Mouse (Mus musculus) brain, embryonic 14.5 days (tissue): Measurements from ENCODE around the gene Slc25a41. TPM values are rescaled to one million over a fixed set of nuclear protein-coding genes. Genes with fewer than 3 reads are reported as not detected.

Experiments used
- DNase-seq: peaks from one replicate; pipeline ENCODE4 v3.0.0-alpha.2; 2011; ENCODE audit warnings: low read depth
- CTCF ChIP-seq: fragments of 200-500 bp; IDR thresholded peaks from 2 replicates; pipeline ENCODE4 v1.5.1; 2012; ENCODE audit warnings: inconsistent platforms, mild to moderate bottlenecking, moderate library complexity, borderline replicate concordance; ENCODE audit not compliant: insufficient read depth, insufficient read length; ENCODE audit errors: extremely low read depth
- POLR2A ChIP-seq: fragments of 200-500 bp; IDR thresholded peaks from 2 replicates; pipeline ENCODE4 v1.6.1; 2012; ENCODE audit warnings: mild to moderate bottlenecking, inconsistent platforms, borderline replicate concordance; ENCODE audit not compliant: poor library complexity, insufficient read depth, insufficient read length, severe bottlenecking; ENCODE audit errors: extremely low read depth
- polyA plus RNA-seq: library from polyadenylated mRNA; depleted of rRNA; stranded (reverse); fragments of >200 nt; gene quantifications from 2 replicates; pipeline ENCODE4 v1.2.3, GENCODE M21; 2012; rRNA removed

Slc25a41 gene
- polyA plus RNA-seq, 1 experiment, result 0.12 TPM

- no peak for DNase-seq
- TF ChIP-seq CTCF (no peak), POLR2A (no peak)
Observed at GRCm38 (mm10) chr17:56986105-56986805, 55.2 kb downstream of the Slc25a41 start.

DNA sequence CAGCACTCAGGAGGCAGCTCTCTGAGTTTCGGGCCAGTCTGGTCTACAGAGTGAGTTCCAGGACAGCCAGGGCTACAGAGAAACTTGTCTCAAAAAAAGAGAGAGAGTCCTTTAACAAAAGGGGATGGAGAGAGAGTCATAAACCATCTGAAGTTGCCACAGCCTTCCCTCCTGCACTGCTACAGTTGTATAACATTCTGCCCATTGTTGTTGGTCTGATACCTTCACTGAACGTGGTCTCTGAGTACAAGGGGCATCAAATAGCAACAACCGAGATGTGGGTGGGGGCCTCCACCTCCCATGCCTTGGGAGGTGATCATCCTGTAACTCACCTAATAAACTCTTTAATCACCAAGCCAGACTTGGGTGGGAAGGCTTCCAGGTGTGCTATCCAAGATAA lies 55.8 kb downstream of the Slc25a41 start:
- DNase-seq, result no peak
- no peak for TF ChIP-seq CTCF
- TF ChIP-seq POLR2A, result no peak

- TF ChIP-seq POLR2A, result no peak
- no peak for TF ChIP-seq CTCF
- DNase-seq, result no peak
Observed at GRCm38 (mm10) chr17:56984886-56985285, 56.6 kb downstream of the Slc25a41 start.

Other genes starting within 250 kb of the Slc25a41 start
- gene Rfx2, start 210.6 kb downstream of the Slc25a41 start, polyA plus RNA-seq, result 7.8 and 11.1 TPM in 2 replicates
- not detected in 2 replicates for gene Acsbg2, start 167.2 kb downstream of the Slc25a41 start, polyA plus RNA-seq
- 0.03 and 0.07 TPM in 2 replicates for gene 1700061G19Rik, start 166.2 kb downstream of the Slc25a41 start, polyA plus RNA-seq
- 149 and 153 TPM in 2 replicates for gene Mllt1, start 106.2 kb downstream of the Slc25a41 start, polyA plus RNA-seq
- gene Acer1, start 59.5 kb downstream of the Slc25a41 start, polyA plus RNA-seq, result 0.18 TPM in 1 of 2 replicates, not detected in the other
- gene Clpp, start 51.3 kb downstream of the Slc25a41 start, polyA plus RNA-seq, result 151 and 219 TPM in 2 replicates
- gene Alkbh7, start 44.3 kb downstream of the Slc25a41 start, polyA plus RNA-seq, result 30.2 and 40.4 TPM in 2 replicates
- 0.28 and 0.33 TPM in 2 replicates for gene Pspn, start 41.6 kb downstream of the Slc25a41 start, polyA plus RNA-seq
- 57.1 and 64.6 TPM in 2 replicates for gene Gtf2f1, start 30.4 kb downstream of the Slc25a41 start, polyA plus RNA-seq
- gene Gm17949, start 30.2 kb downstream of the Slc25a41 start, polyA plus RNA-seq, result 0.08 TPM in 1 of 2 replicates, not detected in the other
- 112 and 116 TPM in 2 replicates for gene Khsrp, start 10.1 kb downstream of the Slc25a41 start, polyA plus RNA-seq
- 2.5 and 3.2 TPM in 2 replicates for gene Crb3, start 17.5 kb upstream of the Slc25a41 start, polyA plus RNA-seq
- 71.2 and 111 TPM in 2 replicates for gene Slc25a23, start 18.2 kb upstream of the Slc25a41 start, polyA plus RNA-seq
- gene Dennd1c, start 36.9 kb upstream of the Slc25a41 start, polyA plus RNA-seq, result 5.4 and 6.3 TPM in 2 replicates
- gene Tubb4a, start 46.1 kb upstream of the Slc25a41 start, polyA plus RNA-seq, result 182 and 314 TPM in 2 replicates
- 7.1 and 8.8 TPM in 2 replicates for gene Tnfsf9, start 63.7 kb upstream of the Slc25a41 start, polyA plus RNA-seq
- gene Cd70, start 108.1 kb upstream of the Slc25a41 start, polyA plus RNA-seq, result 0.55 and 0.82 TPM in 2 replicates
- gene Tnfsf14, start 152.5 kb upstream of the Slc25a41 start, polyA plus RNA-seq, result 0.10 and 0.14 TPM in 2 replicates
- 1.0 and 2.0 TPM in 2 replicates for gene C3, start 186.5 kb upstream of the Slc25a41 start, polyA plus RNA-seq
- 18.3 and 20.8 TPM in 2 replicates for gene Gpr108, start 206.8 kb upstream of the Slc25a41 start, polyA plus RNA-seq
- 11.7 and 11.9 TPM in 2 replicates for gene Trip10, start 207.8 kb upstream of the Slc25a41 start, polyA plus RNA-seq
- gene Vav1, start 237.4 kb upstream of the Slc25a41 start, polyA plus RNA-seq, result 0.82 and 0.86 TPM in 2 replicates